Mouse (Mus musculus): Measurements from ENCODE around the gene Dolpp1. TPM values are rescaled to one million over a fixed set of nuclear protein-coding genes. Genes with fewer than 3 reads are reported as not detected.
A peak's percentile ranks its signal among the peaks of the same experiment; 100 is the strongest.

Dolpp1 gene
- 33.1 and 33.5 TPM in 2 replicates for polyA plus RNA-seq (2015; fragmentation: Nextera tagmentation; extraction: Ambion mirVana)

GRCm38 (mm10) chr2:30392114-30392576 is at the start of gene Dolpp1:
Dolpp1 (plus strand) TSS chr2:30392254.
- peak; percentile 99 for ATAC-seq (ENCODE audit: low FRiP score, low read depth)
- H3K27me3 ChIP-seq: no peaks in the 10 kb centered on the region
- peaks cover 16% of the 10 kb centered on the region for H3K4me1 ChIP-seq
- H3K4me3 ChIP-seq: peak within 1 kb of the TSS; percentile 82
- H3K4me2 ChIP-seq (replicated peaks): peak within 1 kb of the TSS; percentile 85
- H3K9ac ChIP-seq: peak within 1 kb of the TSS; percentile 81
- peak within 1 kb of the TSS; percentile 56 for H3K27ac ChIP-seq
- WGBS: under 1% methylated on average over 40 of the region's 40 CpGs
- H3K9me3 ChIP-seq: no peaks in the 10 kb centered on the region
- peaks cover 25% of the 10 kb centered on the region for H3K36me3 ChIP-seq

DNA sequence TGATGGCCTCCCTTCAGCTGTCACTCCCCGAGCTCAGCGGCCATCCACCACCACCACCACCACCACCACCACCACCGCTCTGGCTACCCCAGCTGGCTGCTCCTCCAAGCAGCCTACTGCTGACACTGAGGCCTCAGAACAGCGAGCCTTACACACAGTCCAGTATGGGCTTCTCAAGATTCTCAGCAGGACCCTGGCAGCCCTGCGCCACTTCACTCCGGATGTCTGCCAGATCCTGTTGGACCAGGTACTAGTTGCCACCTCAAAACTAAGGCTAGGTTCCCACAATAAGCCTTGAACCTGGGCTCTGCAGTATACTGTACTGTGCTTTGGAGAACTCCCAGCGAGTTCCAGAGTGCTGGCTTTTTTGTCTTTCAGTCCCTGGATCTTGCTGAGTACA is 49.5 kb upstream of the Dolpp1 start:
- no peak overlapping the region for H3K9ac ChIP-seq
- no peaks in the 10 kb centered on the region for H3K27me3 ChIP-seq
- no peak overlapping the region for H3K4me3 ChIP-seq
- no peak overlapping the region for H3K27ac ChIP-seq
- 91% methylated on average over 7 of the region's 7 CpGs for WGBS
- ATAC-seq (ENCODE audit: low FRiP score, low read depth): no peak
- H3K4me1 ChIP-seq: peaks cover 3% of the 10 kb centered on the region; the same call in 1 of the 2 replicates
- H3K9me3 ChIP-seq: no peaks in the 10 kb centered on the region
- no peak overlapping the region for H3K4me2 ChIP-seq (replicated peaks)
- H3K36me3 ChIP-seq: peaks cover 98% of the 10 kb centered on the region

DNA sequence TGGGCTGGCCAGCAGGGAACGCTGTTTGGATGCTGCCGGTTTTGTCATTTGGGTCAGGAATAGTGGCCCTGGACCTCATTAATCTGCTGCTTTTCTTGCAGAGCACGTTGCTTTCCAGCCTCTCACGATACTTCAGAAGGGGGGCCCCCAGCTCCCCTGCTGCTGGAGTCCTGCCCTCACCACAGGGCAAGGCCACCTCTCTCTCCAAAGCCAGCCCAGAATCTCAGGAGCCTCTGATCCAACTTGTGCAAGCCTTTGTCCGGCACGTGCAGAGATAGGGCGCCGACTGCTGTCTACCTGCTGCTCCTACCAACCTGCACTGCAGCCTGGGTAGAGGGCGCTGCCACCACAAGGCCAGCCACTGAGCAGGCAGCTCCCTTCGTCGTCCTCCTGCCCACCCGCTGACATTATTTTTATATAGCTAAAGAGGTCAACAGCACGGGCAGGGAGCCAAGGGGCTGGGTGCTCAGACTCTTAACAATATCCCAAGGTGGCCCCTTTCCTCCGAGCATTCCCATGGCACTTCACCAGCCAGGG is 48.4 kb upstream of the Dolpp1 start:
- no peak overlapping the region for H3K27ac ChIP-seq
- ATAC-seq (ENCODE audit: low FRiP score, low read depth): no peak

DNA sequence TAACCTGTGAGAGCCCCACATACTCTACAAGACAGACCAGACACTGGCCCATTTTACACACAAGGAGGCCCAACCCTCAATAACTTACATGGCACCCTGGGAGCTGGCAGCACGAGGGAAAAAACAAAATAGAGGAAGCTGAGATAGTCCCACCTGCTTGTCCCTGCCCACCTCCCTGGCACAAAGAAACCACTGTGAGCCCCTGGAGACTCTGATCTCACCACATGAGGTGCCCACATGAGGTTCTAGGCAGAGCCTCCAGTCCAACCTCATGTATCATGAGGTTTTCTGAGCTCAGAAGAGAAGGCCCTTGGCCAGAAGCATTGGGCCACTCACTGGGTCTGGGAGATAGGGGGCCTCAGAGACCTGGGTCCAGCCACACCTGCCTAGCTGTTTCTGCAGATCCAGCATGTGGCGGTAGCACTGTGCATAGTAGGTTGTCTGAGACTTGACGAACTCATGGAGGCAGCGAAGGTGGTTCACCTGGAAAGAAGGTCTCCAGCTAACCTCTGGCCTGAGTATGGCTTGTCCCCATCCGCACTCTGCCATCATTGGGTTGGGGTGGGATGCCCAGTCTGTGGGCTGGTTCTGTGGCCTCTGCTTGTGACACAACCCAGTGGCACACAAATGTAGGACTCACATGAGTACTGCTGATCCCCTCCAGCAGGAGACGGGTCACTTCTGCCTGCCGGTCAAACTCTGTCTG is 45.9 kb upstream of the Dolpp1 start:
- H3K4me2 ChIP-seq (replicated peaks): no peak overlapping the region
- 90% methylated on average over 7 of the region's 7 CpGs for WGBS
- ATAC-seq (ENCODE audit: low FRiP score, low read depth): no peak
- peaks cover 100% of the 10 kb centered on the region for H3K36me3 ChIP-seq
- H3K27me3 ChIP-seq: no peaks in the 10 kb centered on the region
- peaks cover 3% of the 10 kb centered on the region; the same call in 1 of the 2 replicates for H3K4me1 ChIP-seq
- no peak overlapping the region for H3K4me3 ChIP-seq
- no peak overlapping the region for H3K9ac ChIP-seq
- no peaks in the 10 kb centered on the region for H3K9me3 ChIP-seq
- no peak overlapping the region for H3K27ac ChIP-seq

More for the DNA sequence above, 48.4 kb upstream of the Dolpp1 start:
- Histone ChIP-seq H3K4me1 (peaks cover 3% of the 10 kb centered on the region; the same call in 1 of the 2 replicates), H3K27me3 (no peaks in the 10 kb centered on the region), H3K4me2 (replicated peaks) (no peak overlapping the region), H3K9me3 (no peaks in the 10 kb centered on the region), H3K9ac (no peak overlapping the region), H3K36me3 (peaks cover 100% of the 10 kb centered on the region), H3K4me3 (no peak overlapping the region)
- 79% methylated on average over 14 of the region's 14 CpGs for WGBS

- WGBS: 81% methylated on average over 6 of the region's 6 CpGs
- H3K27ac ChIP-seq: no peak overlapping the region
Measured at GRCm38 (mm10) chr2:30349196-30349595, 42.9 kb upstream of the Dolpp1 start.

DNA sequence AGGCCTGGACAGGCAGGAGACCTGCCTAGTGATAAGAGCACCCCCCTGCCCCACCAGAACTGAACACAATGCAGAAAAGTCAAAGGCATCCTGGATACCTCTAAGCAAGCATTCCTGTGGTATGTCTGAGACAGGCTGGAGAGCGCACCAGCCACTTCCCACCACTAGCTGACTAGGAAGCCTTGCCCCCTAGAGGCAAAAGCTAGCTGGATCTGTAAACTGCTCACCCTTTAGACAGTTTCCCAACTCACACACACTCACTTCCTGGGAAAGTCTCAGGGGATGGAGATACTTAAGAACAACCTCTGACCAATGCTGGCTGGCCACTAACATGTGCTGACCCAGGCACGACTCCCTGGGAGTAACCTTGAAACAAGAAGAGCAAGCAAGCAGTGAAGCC is 40.9 kb upstream of the Dolpp1 start:
- ATAC-seq (ENCODE audit: low FRiP score, low read depth): no peak
- H3K4me1 ChIP-seq: no peaks in the 10 kb centered on the region

More at GRCm38 (mm10) chr2:30349196-30349595, 42.9 kb upstream of the Dolpp1 start:
- no peak for ATAC-seq (ENCODE audit: low FRiP score, low read depth)
- Histone ChIP-seq H3K4me2 (replicated peaks) (no peak overlapping the region), H3K9ac (no peak overlapping the region), H3K9me3 (no peaks in the 10 kb centered on the region), H3K36me3 (peaks cover 92% of the 10 kb centered on the region), H3K4me1 (no peaks in the 10 kb centered on the region), H3K27me3 (no peaks in the 10 kb centered on the region), H3K4me3 (no peak overlapping the region)

DNA sequence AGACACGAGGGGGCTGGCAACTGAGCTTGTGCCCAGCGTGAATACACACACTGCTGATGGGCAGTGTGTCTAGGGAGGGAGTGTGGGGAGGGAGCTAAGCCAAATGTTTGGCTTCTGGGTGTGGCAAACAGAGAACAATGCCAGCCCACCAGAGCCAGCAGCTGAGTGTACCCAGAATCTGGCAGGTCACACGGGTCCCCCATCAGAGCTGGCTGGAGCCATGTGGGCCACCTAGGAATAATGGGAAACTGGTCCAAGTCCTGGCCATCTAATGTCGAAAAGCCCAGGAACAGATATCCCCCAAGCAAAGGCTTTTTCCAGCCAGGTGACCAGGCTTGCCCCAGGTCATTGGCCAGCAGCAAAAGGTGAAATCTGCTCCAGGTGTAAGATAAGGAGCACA is 36.2 kb upstream of the Dolpp1 start:
- H3K9ac ChIP-seq: peak overlapping the region; percentile 32
- no peak overlapping the region for H3K4me2 ChIP-seq (replicated peaks)
- H3K4me1 ChIP-seq: peaks cover 23% of the 10 kb centered on the region
- no peak for ATAC-seq (ENCODE audit: low FRiP score, low read depth)
- no peak overlapping the region for H3K4me3 ChIP-seq
- no peaks in the 10 kb centered on the region for H3K27me3 ChIP-seq
- H3K27ac ChIP-seq: no peak overlapping the region
- 70% methylated on average over 4 of the region's 4 CpGs for WGBS
- no peaks in the 10 kb centered on the region for H3K9me3 ChIP-seq
- peaks cover 36% of the 10 kb centered on the region for H3K36me3 ChIP-seq

More for the DNA sequence above, 40.9 kb upstream of the Dolpp1 start:
- Histone ChIP-seq H3K36me3 (peaks cover 83% of the 10 kb centered on the region), H3K9me3 (no peaks in the 10 kb centered on the region), H3K9ac (no peak overlapping the region), H3K4me2 (replicated peaks) (no peak overlapping the region), H3K4me3 (no peak overlapping the region), H3K27me3 (no peaks in the 10 kb centered on the region), H3K27ac (no peak overlapping the region)
- 77% methylated on average over 2 of the region's 2 CpGs for WGBS

DNA sequence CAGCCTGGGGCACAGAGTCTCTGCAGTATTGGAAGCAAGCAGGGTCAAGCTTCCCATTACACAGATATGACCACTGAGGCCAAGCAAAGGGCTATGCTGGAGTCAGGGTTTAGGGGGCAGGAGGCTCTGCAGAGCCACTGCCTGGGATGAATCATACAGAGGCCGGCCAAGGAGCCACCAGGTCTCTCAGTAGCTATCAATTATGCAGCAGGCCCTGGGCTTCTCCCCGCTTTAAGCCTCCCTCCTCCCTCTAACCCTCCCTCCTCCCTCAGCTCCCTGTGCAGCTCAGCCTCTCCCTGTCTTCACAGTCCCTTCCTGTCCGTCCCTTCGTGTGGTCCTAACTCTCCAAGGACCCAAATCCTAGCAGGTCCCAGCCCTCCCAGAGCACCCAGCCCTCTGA is 35.8 kb upstream of the Dolpp1 start:
- Histone ChIP-seq H3K27ac (no peak overlapping the region), H3K9me3 (no peaks in the 10 kb centered on the region), H3K4me1 (peaks cover 23% of the 10 kb centered on the region), H3K27me3 (no peaks in the 10 kb centered on the region), H3K9ac (0 out of 2 replicates have a peak overlapping the region, but pooled peaks have one; percentile 32), H3K4me3 (no peak overlapping the region), H3K4me2 (replicated peaks) (no peak overlapping the region), H3K36me3 (peaks cover 32% of the 10 kb centered on the region)
- 50% methylated on average over 4 of the region's 4 CpGs for WGBS
- no peak for ATAC-seq (ENCODE audit: low FRiP score, low read depth)

GRCm38 (mm10) chr2:30356906-30357305 is 35.1 kb upstream of the Dolpp1 start:
- H3K4me3 ChIP-seq: no peak overlapping the region
- no peaks in the 10 kb centered on the region for H3K9me3 ChIP-seq
- peak overlapping the region; percentile 89; the same call in 1 of the 2 replicates for H3K9ac ChIP-seq
- H3K36me3 ChIP-seq: peaks cover 31% of the 10 kb centered on the region
- H3K27me3 ChIP-seq: no peaks in the 10 kb centered on the region
- H3K4me2 ChIP-seq (replicated peaks): no peak overlapping the region
- no peak overlapping the region for H3K27ac ChIP-seq
- no peak for ATAC-seq (ENCODE audit: low FRiP score, low read depth)
- 71% methylated on average over 9 of the region's 9 CpGs for WGBS
- peaks cover 23% of the 10 kb centered on the region for H3K4me1 ChIP-seq

DNA sequence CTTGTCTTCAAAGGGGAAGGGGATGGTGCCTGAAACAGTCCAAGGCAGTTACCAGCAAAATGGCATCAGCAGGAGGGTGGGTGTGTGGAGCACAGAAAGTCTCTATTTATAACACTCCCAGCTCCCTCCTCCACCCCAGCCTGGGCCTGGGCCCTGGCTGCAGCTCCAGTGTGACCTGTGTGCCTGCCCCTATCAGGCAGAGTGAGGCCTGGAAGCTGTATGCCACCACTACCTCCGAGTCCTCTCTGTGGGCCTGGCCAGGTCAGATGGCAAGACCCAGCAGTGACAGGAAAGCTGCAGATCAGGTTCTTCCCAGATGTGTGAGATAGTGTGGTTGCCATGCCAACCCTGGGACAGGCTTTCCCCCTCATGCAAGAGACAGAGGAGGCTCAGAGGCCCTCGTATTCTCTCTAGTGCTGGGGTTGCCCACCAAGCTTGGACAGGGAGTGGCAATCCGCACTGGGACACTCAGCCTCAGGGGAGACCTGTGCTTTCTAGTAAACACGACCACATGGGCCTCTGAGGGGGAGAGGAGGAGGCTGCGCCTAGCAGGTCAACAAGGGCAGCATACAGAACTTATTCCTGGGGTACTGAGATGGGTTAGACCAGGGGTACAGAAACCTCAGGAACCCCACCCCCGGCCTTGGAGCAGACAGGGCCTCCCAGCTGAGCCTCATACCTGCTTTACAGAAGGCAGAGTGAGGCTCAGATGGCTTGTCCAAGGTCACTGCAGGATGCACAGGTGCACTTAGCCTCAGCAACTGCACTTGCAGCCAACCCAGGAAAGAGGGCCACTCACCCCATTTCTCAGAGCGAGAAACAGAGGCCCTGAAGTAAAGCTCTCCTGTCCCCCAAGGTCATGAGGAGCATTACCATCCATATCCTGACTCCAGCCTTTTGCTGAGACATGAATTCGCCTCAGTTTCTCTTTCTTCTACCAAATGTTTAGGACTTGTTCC is 34.2 kb upstream of the Dolpp1 start:
- H3K4me2 ChIP-seq (replicated peaks): peak overlapping the region; percentile 92
- H3K27ac ChIP-seq: no peak overlapping the region
- peak overlapping the region; percentile 89 for H3K9ac ChIP-seq
- WGBS: 57% methylated on average over 8 of the region's 8 CpGs
- H3K9me3 ChIP-seq: no peaks in the 10 kb centered on the region
- no peaks in the 10 kb centered on the region for H3K27me3 ChIP-seq
- peak overlapping the region; percentile 75 for H3K4me3 ChIP-seq
- no peak for ATAC-seq (ENCODE audit: low FRiP score, low read depth)
- peaks cover 24% of the 10 kb centered on the region for H3K36me3 ChIP-seq
- H3K4me1 ChIP-seq: peaks cover 23% of the 10 kb centered on the region

- Histone ChIP-seq H3K9me3 (no peaks in the 10 kb centered on the region), H3K9ac (peak within 1 kb of the TSS; percentile 89), H3K4me1 (peaks cover 23% of the 10 kb centered on the region), H3K27me3 (no peaks in the 10 kb centered on the region), H3K27ac (peak within 1 kb of the TSS; percentile 53; the same call in 1 of the 2 replicates), H3K36me3 (peaks cover 14% of the 10 kb centered on the region), H3K4me3 (peak within 1 kb of the TSS; percentile 75), H3K4me2 (replicated peaks) (peak within 1 kb of the TSS; percentile 92)
- ATAC-seq (ENCODE audit: low FRiP score, low read depth): peak; percentile 62
- 2% methylated on average over 55 of the region's 73 CpGs for WGBS
Measured at GRCm38 (mm10) chr2:30358533-30359531, 33.2 kb upstream of the Dolpp1 start, which contains the start of gene Sh3glb2. Sh3glb2 (minus strand) TSS chr2:30359337.

Data from limb, embryonic 13.5 days (tissue).